Mouse (Mus musculus): ENCODE measurements around the gene Clic6. TPM values are rescaled to one million over a fixed set of nuclear protein-coding genes. Genes with fewer than 3 reads are reported as not detected.

Clic6 gene
- total and polyA plus RNA-seq, 3 experiments, result 0.24 to 1.2 TPM; not detected in 1

DNA sequence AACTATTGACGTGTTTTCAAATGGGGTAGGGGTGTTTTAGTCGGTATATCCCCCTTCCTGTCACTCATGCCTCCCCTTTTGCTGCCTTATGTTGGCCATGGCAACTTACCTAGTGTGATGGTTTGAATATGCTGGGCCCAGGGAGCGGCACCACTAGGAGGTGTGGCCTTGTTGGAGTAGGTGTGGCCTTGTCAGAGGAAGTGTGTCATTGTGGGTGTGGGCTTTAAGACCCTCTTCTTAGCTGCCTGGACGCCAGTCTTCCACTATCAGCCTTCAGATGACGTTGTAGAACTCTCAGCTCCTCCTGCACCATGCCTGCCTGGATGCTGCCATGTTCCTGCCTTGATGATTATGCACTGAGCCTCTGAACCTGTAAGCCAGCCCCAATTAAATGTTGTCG lies 14.8 kb upstream of the Clic6 start, which contains the start of gene Rcan1:
TSS of gene Rcan1 (minus strand) at position 162 of the 400 bp plus-strand sequence.
- no peak within 1 kb of the TSS for H3K27ac ChIP-seq (ENCODE audit: insufficient read depth, low read depth)
- no peaks in the 10 kb centered on the region for H3K36me3 ChIP-seq (replicated peaks in 1 of 2; ENCODE audit: control insufficient read depth in 1 of 2, insufficient read depth in 1 of 2, low read length in 1 of 2)
- no peak for DNase-seq (ENCODE audit: extremely low read depth)
- in situ Hi-C loops (cut with MboI; ENCODE audit: low pct_ligation_motif_present, low pct_unique_long_range_greater_than_20kb, low sequenced_read_pairs), result no loop called here
- dilution Hi-C loops (cut with MboI; ENCODE audit: extremely low pct_ligation_motif_present, extremely low pct_unique_long_range_greater_than_20kb, low sequenced_read_pairs), result no loop called here
- TF ChIP-seq CHD2 (IDR thresholded peaks at IDR 0.05; ENCODE audit: low read length) (no peak), TBP (conservative IDR thresholded peaks at IDR 0.05; ENCODE audit: low read depth, low read length) (no peak), POLR2A (IDR thresholded peaks at IDR 0.05; ENCODE audit: low read depth, low read length) (no peak), CHD1 (IDR thresholded peaks at IDR 0.05; ENCODE audit: low read depth, low read length) (no peak), TCF12 (IDR thresholded peaks at IDR 0.05; ENCODE audit: low read depth, low read length) (no peak), RAD21 (IDR thresholded peaks at IDR 0.05; ENCODE audit: low read depth, low read length) (no peak), UBTF (IDR thresholded peaks at IDR 0.05; ENCODE audit: low read depth, low read length) (no peak), SMC3 (IDR thresholded peaks at IDR 0.05; ENCODE audit: low read depth, low read length) (no peak), RCOR1 (conservative IDR thresholded peaks at IDR 0.05; ENCODE audit: low read depth, low read length) (no peak), ETS1 (conservative IDR thresholded peaks at IDR 0.05; ENCODE audit: low read depth, low read length) (no peak), NELFE (IDR thresholded peaks at IDR 0.05; ENCODE audit: low read depth, low read length) (no peak), PAX5 (IDR thresholded peaks at IDR 0.05; ENCODE audit: low read length) (no peak)
- H3K9ac ChIP-seq (ENCODE audit: insufficient read depth, low read depth), result no peak within 1 kb of the TSS
- H3K9me3 ChIP-seq (replicated peaks; ENCODE audit: low read length), result no peaks in the 10 kb centered on the region
- no peak within 1 kb of the TSS for H3K4me3 ChIP-seq (replicated peaks in 1 of 3; ENCODE audit: low read depth in 2 of 3, low read length in 2 of 3, poor library complexity in 1 of 3)
- H3K4me1 ChIP-seq (ENCODE audit: control insufficient read depth in 1 of 2, insufficient read depth in 2 of 2), result peaks cover 0 to 14% of the 10 kb centered on the region in 2 experiments; a peak in 2 of 4 replicates
- H3K4me2 ChIP-seq (ENCODE audit: insufficient read depth, low read depth, poor library complexity, severe bottlenecking), result no peak within 1 kb of the TSS
- H3K79me2 ChIP-seq (replicated peaks; ENCODE audit: control insufficient read depth, extremely low read depth, insufficient read depth, poor library complexity, severe bottlenecking), result no peaks in the 10 kb centered on the region
- no peaks in the 10 kb centered on the region for H3K27me3 ChIP-seq (replicated peaks)

DNA sequence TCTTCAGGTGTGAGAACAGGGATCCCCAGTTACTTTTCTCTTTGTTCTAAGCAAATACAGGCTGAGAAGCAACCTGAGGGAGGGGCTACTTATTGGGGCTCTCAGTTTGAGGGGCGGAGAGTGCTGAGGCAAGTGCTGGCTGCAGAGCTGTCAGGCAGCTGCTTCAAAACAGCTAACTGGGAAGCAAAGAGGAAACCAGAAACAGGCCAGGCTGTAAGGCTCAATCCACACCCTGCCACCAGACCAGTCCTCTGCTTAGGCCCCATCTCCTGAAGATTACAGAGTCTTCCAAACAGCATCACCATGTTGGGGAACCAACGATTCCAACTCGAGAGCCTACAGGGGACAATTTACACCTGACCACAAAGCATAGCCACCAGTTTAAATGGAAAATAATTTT lies 12.6 kb upstream of the Clic6 start:
- H3K4me1 ChIP-seq (ENCODE audit: control insufficient read depth in 1 of 2, insufficient read depth in 2 of 2), result peaks cover 0 to 7% of the 10 kb centered on the region in 2 experiments; a peak in 2 of 4 replicates
- DNase-seq (ENCODE audit: extremely low read depth), result no peak
- no peaks in the 10 kb centered on the region for H3K27me3 ChIP-seq (replicated peaks)
- no peaks in the 10 kb centered on the region for H3K9me3 ChIP-seq (replicated peaks; ENCODE audit: low read length)
- no peak overlapping the region for H3K4me2 ChIP-seq (ENCODE audit: insufficient read depth, low read depth, poor library complexity, severe bottlenecking)
- H3K4me3 ChIP-seq (replicated peaks in 1 of 3; ENCODE audit: low read depth in 2 of 3, low read length in 2 of 3, poor library complexity in 1 of 3), result no peak overlapping the region
- dilution Hi-C loops (cut with MboI; ENCODE audit: extremely low pct_ligation_motif_present, extremely low pct_unique_long_range_greater_than_20kb, low sequenced_read_pairs), result no loop called here
- no peak for TF ChIP-seq NELFE (IDR thresholded peaks at IDR 0.05; ENCODE audit: low read depth, low read length)
- TF ChIP-seq CTCF (conservative IDR thresholded peaks at IDR 0.05 in 1 of 2, IDR thresholded peaks at IDR 0.05 in 1 of 2; ENCODE audit: low read depth in 2 of 2, low read length in 2 of 2), result no peak
- in situ Hi-C loops (cut with MboI; ENCODE audit: low pct_ligation_motif_present, low pct_unique_long_range_greater_than_20kb, low sequenced_read_pairs), result no loop called here
- no peaks in the 10 kb centered on the region for H3K36me3 ChIP-seq (replicated peaks in 1 of 2; ENCODE audit: control insufficient read depth in 1 of 2, insufficient read depth in 1 of 2, low read length in 1 of 2)
- no peak overlapping the region for H3K27ac ChIP-seq (ENCODE audit: insufficient read depth, low read depth)
- H3K9ac ChIP-seq (ENCODE audit: insufficient read depth, low read depth), result no peak overlapping the region
- H3K79me2 ChIP-seq (replicated peaks; ENCODE audit: control insufficient read depth, extremely low read depth, insufficient read depth, poor library complexity, severe bottlenecking), result no peaks in the 10 kb centered on the region

DNA sequence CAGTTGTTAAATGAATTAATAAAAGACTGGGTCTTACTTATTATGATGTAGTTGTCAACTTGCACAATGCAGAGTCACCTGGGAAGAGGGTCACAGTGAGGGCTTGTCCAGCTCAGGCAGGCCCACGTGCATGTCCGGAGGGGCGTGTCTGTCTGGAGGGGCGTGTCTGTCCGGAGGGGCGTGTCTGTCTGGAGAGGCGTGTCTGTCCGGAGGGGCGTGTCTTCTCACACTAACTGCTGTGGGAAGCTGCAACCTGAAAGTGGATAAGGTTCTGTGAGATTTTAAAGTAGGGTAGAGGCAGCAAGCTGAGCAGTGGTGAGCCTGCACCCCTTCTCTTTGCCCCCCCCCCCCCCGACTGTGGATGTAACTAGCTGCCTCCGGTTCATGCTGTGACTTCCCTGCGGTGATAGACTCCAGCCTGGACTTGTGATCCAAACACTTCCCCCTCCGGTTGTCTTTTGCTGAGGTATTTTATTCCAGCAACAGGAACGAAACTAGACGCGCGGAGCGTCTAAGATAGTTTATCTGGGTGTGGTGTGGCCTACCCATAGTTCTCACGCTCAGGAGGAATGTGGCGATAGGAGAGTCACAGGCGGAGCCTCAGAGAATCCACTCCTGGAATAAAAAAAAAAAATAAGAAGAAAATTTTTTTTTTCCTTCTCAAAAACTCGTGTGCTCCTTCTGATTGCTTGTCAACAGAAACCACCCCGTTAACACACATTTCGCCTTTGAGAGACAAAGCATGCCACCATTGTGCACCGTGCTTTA lies 10.3 kb upstream of the Clic6 start:
- Histone ChIP-seq H3K9me3 (replicated peaks; ENCODE audit: low read length) (no peaks in the 10 kb centered on the region), H3K4me1 (ENCODE audit: control insufficient read depth in 1 of 2, insufficient read depth in 2 of 2) (peaks cover 0 to 17% of the 10 kb centered on the region in 2 experiments; a peak in 2 of 4 replicates), H3K4me3 (replicated peaks in 1 of 3; ENCODE audit: low read depth in 2 of 3, low read length in 2 of 3, poor library complexity in 1 of 3) (no peak overlapping the region), H3K36me3 (replicated peaks in 1 of 2; ENCODE audit: control insufficient read depth in 1 of 2, insufficient read depth in 1 of 2, low read length in 1 of 2) (no peaks in the 10 kb centered on the region), H3K27me3 (replicated peaks) (no peaks in the 10 kb centered on the region), H3K79me2 (replicated peaks; ENCODE audit: control insufficient read depth, extremely low read depth, insufficient read depth, poor library complexity, severe bottlenecking) (no peaks in the 10 kb centered on the region), H3K4me2 (ENCODE audit: insufficient read depth, low read depth, poor library complexity, severe bottlenecking) (no peak overlapping the region), H3K27ac (ENCODE audit: insufficient read depth, low read depth) (no peak overlapping the region), H3K9ac (ENCODE audit: insufficient read depth, low read depth) (no peak overlapping the region)
- no peak for DNase-seq (ENCODE audit: extremely low read depth)
- no peak for TF ChIP-seq PAX5 (IDR thresholded peaks at IDR 0.05; ENCODE audit: low read length)
- no peak for TF ChIP-seq MEF2A (IDR thresholded peaks at IDR 0.05; ENCODE audit: borderline replicate concordance, low read depth, low read length)
- no peak for TF ChIP-seq ZKSCAN1 (IDR thresholded peaks at IDR 0.05; ENCODE audit: borderline replicate concordance, low read depth, low read length)
- no peak for TF ChIP-seq SIN3A (IDR thresholded peaks at IDR 0.05; ENCODE audit: low read length)
- TF ChIP-seq ZC3H11A (IDR thresholded peaks at IDR 0.05; ENCODE audit: low read depth, low read length), result no peak
- TF ChIP-seq MAZ (IDR thresholded peaks at IDR 0.05; ENCODE audit: low read depth, low read length), result no peak
- TF ChIP-seq NRF1 (IDR thresholded peaks at IDR 0.05; ENCODE audit: low read depth, low read length), result no peak
- no peak for TF ChIP-seq USF1 (IDR thresholded peaks at IDR 0.05; ENCODE audit: low read depth, low read length)
- in situ Hi-C loops (cut with MboI; ENCODE audit: low pct_ligation_motif_present, low pct_unique_long_range_greater_than_20kb, low sequenced_read_pairs), result no loop called here
- dilution Hi-C loops (cut with MboI; ENCODE audit: extremely low pct_ligation_motif_present, extremely low pct_unique_long_range_greater_than_20kb, low sequenced_read_pairs), result no loop called here
